Mouse (Mus musculus): ENCODE measurements around the gene Pcbd2. TPM values are rescaled to one million over a fixed set of nuclear protein-coding genes. Genes with fewer than 3 reads are reported as not detected.

Gene Pcbd2
- total and polyA plus RNA-seq, 3 experiments: 32.0 to 69.4 TPM; not detected in 1

DNA sequence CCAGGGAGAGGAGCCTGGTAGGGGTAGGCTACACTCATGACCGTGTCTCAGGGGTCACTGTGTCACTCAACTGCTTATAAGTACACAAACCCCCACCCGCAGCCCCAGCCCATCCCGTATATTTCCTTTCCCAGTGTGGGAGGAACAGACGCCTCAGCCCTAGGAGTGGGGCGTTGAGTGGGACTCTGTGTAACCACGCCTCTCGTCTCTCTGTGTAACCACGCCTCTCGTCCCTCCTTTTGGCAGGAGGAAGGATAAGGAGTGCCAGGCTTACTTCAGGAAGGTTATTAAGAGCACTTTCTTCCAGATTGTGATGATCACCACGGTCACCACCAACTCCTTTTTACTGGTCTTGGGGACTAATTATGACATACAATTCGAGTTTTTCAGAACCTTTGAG lies 59.0 kb downstream of the Pcbd2 start:
- no peak for DNase-seq (ENCODE audit: low read depth, low spot score)
- Histone ChIP-seq H3K4me1 (ENCODE audit: control insufficient read depth in 1 of 2, insufficient read depth in 2 of 2, low read length in 2 of 2) (no peaks in the 10 kb centered on the region), H3K4me3 (ENCODE audit: control insufficient read depth in 1 of 2, insufficient read depth in 1 of 2, low read depth in 2 of 2, low read length in 2 of 2) (no peak overlapping the region), H3K9ac (ENCODE audit: control insufficient read depth, low read depth, low read length, poor library complexity, severe bottlenecking) (no peak overlapping the region), H3K79me2 (ENCODE audit: control insufficient read depth, insufficient read depth, low read length, poor library complexity) (no peaks in the 10 kb centered on the region), H3K9me3 (replicated peaks; ENCODE audit: insufficient read depth, low read length) (no peaks in the 10 kb centered on the region), H3K27me3 (ENCODE audit: control insufficient read depth in 1 of 2, insufficient read depth in 2 of 2, low read length in 2 of 2) (no peaks in the 10 kb centered on the region), H3K27ac (ENCODE audit: control insufficient read depth, low read depth, low read length) (no peak overlapping the region), H3K36me3 (ENCODE audit: control insufficient read depth in 1 of 2, insufficient read depth in 2 of 2, low read length in 2 of 2) (no peaks in the 10 kb centered on the region)
- TF ChIP-seq TBP (IDR thresholded peaks at IDR 0.05; ENCODE audit: low read depth, low read length) (no peak), ETS1 (IDR thresholded peaks at IDR 0.05; ENCODE audit: low read depth, low read length) (no peak), NELFE (IDR thresholded peaks at IDR 0.05; ENCODE audit: low read depth, low read length) (no peak), MAFK (IDR thresholded peaks at IDR 0.05; ENCODE audit: borderline replicate concordance, low read depth, low read length) (no peak), MEF2A (IDR thresholded peaks at IDR 0.05; ENCODE audit: extremely low read depth, insufficient replicate concordance, low read depth, low read length, poor library complexity, severe bottlenecking) (no peak), UBTF (IDR thresholded peaks at IDR 0.05; ENCODE audit: borderline replicate concordance, insufficient read depth, low read depth, low read length) (no peak)

DNA sequence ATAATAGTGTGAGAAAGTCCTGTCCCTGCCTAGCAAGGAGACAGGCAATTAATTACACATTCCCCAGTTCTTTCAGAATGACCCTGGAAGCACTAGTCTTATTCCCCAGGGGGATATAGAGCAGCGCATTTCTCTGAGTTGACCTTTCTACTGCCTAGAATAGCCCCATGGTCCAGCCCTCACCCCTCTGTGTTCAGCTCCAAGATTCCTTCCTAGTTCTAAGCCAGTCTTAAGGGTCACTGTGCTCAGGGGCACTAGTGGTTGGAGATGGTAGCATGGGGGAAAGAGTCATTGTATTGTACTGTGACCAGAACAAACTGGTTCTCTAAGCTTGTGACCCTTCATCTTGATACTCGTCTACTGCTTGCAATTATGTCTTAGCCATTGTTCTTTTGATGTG lies 74.1 kb downstream of the Pcbd2 start:
- H3K27ac ChIP-seq (ENCODE audit: control insufficient read depth, low read depth, low read length): no peak overlapping the region
- no peaks in the 10 kb centered on the region for H3K36me3 ChIP-seq (ENCODE audit: control insufficient read depth in 1 of 2, insufficient read depth in 2 of 2, low read length in 2 of 2)
- no peak overlapping the region for H3K9ac ChIP-seq (ENCODE audit: control insufficient read depth, low read depth, low read length, poor library complexity, severe bottlenecking)
- H3K9me3 ChIP-seq (replicated peaks; ENCODE audit: insufficient read depth, low read length): no peaks in the 10 kb centered on the region
- no peaks in the 10 kb centered on the region for H3K4me1 ChIP-seq (ENCODE audit: control insufficient read depth in 1 of 2, insufficient read depth in 2 of 2, low read length in 2 of 2)
- DNase-seq (ENCODE audit: low read depth, low spot score): no peak
- H3K79me2 ChIP-seq (ENCODE audit: control insufficient read depth, insufficient read depth, low read length, poor library complexity): no peaks in the 10 kb centered on the region
- no peak overlapping the region for H3K4me3 ChIP-seq (ENCODE audit: control insufficient read depth in 1 of 2, insufficient read depth in 1 of 2, low read depth in 2 of 2, low read length in 2 of 2)
- H3K27me3 ChIP-seq (ENCODE audit: control insufficient read depth in 1 of 2, insufficient read depth in 2 of 2, low read length in 2 of 2): no peaks in the 10 kb centered on the region
- no peak for TF ChIP-seq POLR2AphosphoS2 (IDR thresholded peaks at IDR 0.05; ENCODE audit: low read length)

GRCm38 (mm10) chr13:55803973-55804372 lies 76.8 kb downstream of the Pcbd2 start:
- H3K79me2 ChIP-seq (ENCODE audit: control insufficient read depth, insufficient read depth, low read length, poor library complexity): no peaks in the 10 kb centered on the region
- no peaks in the 10 kb centered on the region for H3K36me3 ChIP-seq (ENCODE audit: control insufficient read depth in 1 of 2, insufficient read depth in 2 of 2, low read length in 2 of 2)
- no peak overlapping the region for H3K4me3 ChIP-seq (ENCODE audit: control insufficient read depth in 1 of 2, insufficient read depth in 1 of 2, low read depth in 2 of 2, low read length in 2 of 2)
- TF ChIP-seq TCF12 (IDR thresholded peaks at IDR 0.05; ENCODE audit: low read depth, low read length) (no peak), E2F4 (IDR thresholded peaks at IDR 0.05; ENCODE audit: borderline replicate concordance, low read depth, low read length) (no peak), CTCF (IDR thresholded peaks at IDR 0.05 in 2 of 3, conservative IDR thresholded peaks at IDR 0.05 in 1 of 3; ENCODE audit: control insufficient read depth in 1 of 3, insufficient read depth in 1 of 3, low read depth in 2 of 3, low read length in 3 of 3, poor library complexity in 1 of 3, severe bottlenecking in 1 of 3) (no peak), MYB (IDR thresholded peaks at IDR 0.05; ENCODE audit: low read depth, low read length) (no peak), ZC3H11A (IDR thresholded peaks at IDR 0.05; ENCODE audit: low read depth, low read length) (no peak), HCFC1 (IDR thresholded peaks at IDR 0.05; ENCODE audit: low read depth, low read length) (no peak), JUND (IDR thresholded peaks at IDR 0.05; ENCODE audit: low read depth, low read length) (no peak), MAX (IDR thresholded peaks at IDR 0.05; ENCODE audit: low read length) (no peak), MEF2A (IDR thresholded peaks at IDR 0.05; ENCODE audit: extremely low read depth, insufficient replicate concordance, low read depth, low read length, poor library complexity, severe bottlenecking) (no peak), TBP (IDR thresholded peaks at IDR 0.05; ENCODE audit: low read depth, low read length) (no peak), UBTF (IDR thresholded peaks at IDR 0.05; ENCODE audit: borderline replicate concordance, insufficient read depth, low read depth, low read length) (no peak), USF1 (IDR thresholded peaks at IDR 0.05; ENCODE audit: low read depth, low read length) (no peak), MYC (IDR thresholded peaks at IDR 0.05; ENCODE audit: low read depth, low read length) (no peak), NELFE (IDR thresholded peaks at IDR 0.05; ENCODE audit: low read depth, low read length) (no peak), GATA1 (IDR thresholded peaks at IDR 0.05; ENCODE audit: low read depth, low read length) (no peak), POLR2AphosphoS2 (IDR thresholded peaks at IDR 0.05; ENCODE audit: low read length) (no peak), USF2 (IDR thresholded peaks at IDR 0.05; ENCODE audit: borderline replicate concordance in 1 of 2, insufficient read depth in 1 of 2, low read depth in 1 of 2, low read length in 2 of 2) (no peak), CHD1 (IDR thresholded peaks at IDR 0.05; ENCODE audit: low read depth, low read length) (no peak), ETS1 (IDR thresholded peaks at IDR 0.05; ENCODE audit: low read depth, low read length) (no peak)
- H3K9ac ChIP-seq (ENCODE audit: control insufficient read depth, low read depth, low read length, poor library complexity, severe bottlenecking): no peak overlapping the region
- H3K9me3 ChIP-seq (replicated peaks; ENCODE audit: insufficient read depth, low read length): no peaks in the 10 kb centered on the region
- no peak for DNase-seq (ENCODE audit: low read depth, low spot score)
- no peaks in the 10 kb centered on the region for H3K27me3 ChIP-seq (ENCODE audit: control insufficient read depth in 1 of 2, insufficient read depth in 2 of 2, low read length in 2 of 2)
- no peak overlapping the region for H3K27ac ChIP-seq (ENCODE audit: control insufficient read depth, low read depth, low read length)
- no peaks in the 10 kb centered on the region for H3K4me1 ChIP-seq (ENCODE audit: control insufficient read depth in 1 of 2, insufficient read depth in 2 of 2, low read length in 2 of 2)

Measured in MEL (cell line).